ENCODE assay signal across 16 mouse cellular contexts in genomic region chr13:63262168-63262957, GRCm38 (mm10).
DNase-seq lines count a peak whose midpoint lies in the region; ATAC-seq and TF ChIP-seq lines count a peak whose summit lies in the region.
"Had no signal": no experiment of that assay in that cellular context is flagged by ENCODE, and none has a peak within 500 bp of the region (broad histone marks: within the 10 kb centered on the region; RNA-seq: fewer than 3 reads in every experiment).

No protein-coding gene starts in this region.

- no peaks in the 10 kb centered on the region for H3K27me3 ChIP-seq in heart, postnatal 0 days (ENCODE audit: control insufficient read depth, insufficient read depth, low read length)
- H3K27me3 ChIP-seq in midbrain, embryonic 10.5 days (ENCODE audit: low read depth, poor library complexity, severe bottlenecking) = no peaks in the 10 kb centered on the region
- no peaks in the 10 kb centered on the region for H3K27me3 ChIP-seq in midbrain, postnatal 0 days (ENCODE audit: insufficient read depth, low read length)
- H3K27me3 ChIP-seq: hindbrain, embryonic 15.5 days; midbrain, embryonic 13.5 days had no signal

- intact Hi-C loops in gastrocnemius, adult 2 months (cut with DNase I) = no loop called here
- intact Hi-C loops in heart, postnatal 36 days (cut with DNase I) = no loop called here

- no peak for TF ChIP-seq EP300 in heart, postnatal 0 days (IDR thresholded peaks at IDR 0.05; ENCODE audit: low read depth)

- 77% methylated on average over 1 of the region's 1 CpGs for WGBS in heart, postnatal 0 days
- 92% methylated on average over 1 of the region's 1 CpGs for WGBS in midbrain, embryonic 10.5 days
- 96% methylated on average over 1 of the region's 1 CpGs for WGBS in midbrain, postnatal 0 days

- no peak overlapping the region for H3K9ac ChIP-seq in heart, postnatal 0 days (replicated peaks; ENCODE audit: low read depth, low read length)
- no peak overlapping the region for H3K9ac ChIP-seq in midbrain, postnatal 0 days (replicated peaks; ENCODE audit: low read length, poor library complexity, severe bottlenecking)
- H3K9ac ChIP-seq: hindbrain, embryonic 15.5 days; liver, embryonic 14.5 days; midbrain, embryonic 13.5 days had no signal

- no peaks in the 10 kb centered on the region for H3K9me3 ChIP-seq in heart, postnatal 0 days (replicated peaks; ENCODE audit: control insufficient read depth, low read length)
- no peaks in the 10 kb centered on the region for H3K9me3 ChIP-seq in midbrain, embryonic 10.5 days (replicated peaks)
- H3K9me3 ChIP-seq in midbrain, postnatal 0 days (ENCODE audit: low read length) = no peaks in the 10 kb centered on the region
- H3K9me3 ChIP-seq: hindbrain, embryonic 15.5 days; midbrain, embryonic 13.5 days had no signal

- TF ChIP-seq CTCF in gastrocnemius, adult 2 months (IDR thresholded peaks at IDR 0.05) = no peak
- TF ChIP-seq CTCF in heart, postnatal 0 days (IDR thresholded peaks at IDR 0.05; ENCODE audit: low read depth) = no peak
- no peak for TF ChIP-seq CTCF in midbrain, postnatal 0 days (IDR thresholded peaks at IDR 0.05)

- ATAC-seq in heart, postnatal 0 days (ENCODE audit: insufficient read depth, low read depth) = no peak; the same call in 1 of the 2 replicates
- no peak for ATAC-seq in midbrain, postnatal 0 days (ENCODE audit: low FRiP score)
- ATAC-seq in monocyte, adult 5-6 weeks (replicated peaks; ENCODE audit: insufficient number of reproducible peaks, low FRiP score, low TSS enrichment, poor library complexity, severe bottlenecking) = no peak
- ATAC-seq: forebrain, embryonic 14.5 days; intestine, postnatal 0 days; midbrain, embryonic 13.5 days had no signal

- peaks cover 17% of the 10 kb centered on the region for H3K36me3 ChIP-seq in heart, postnatal 0 days (replicated peaks; ENCODE audit: control insufficient read depth, insufficient read depth, low read length)
- H3K36me3 ChIP-seq in midbrain, embryonic 10.5 days = peaks cover 7% of the 10 kb centered on the region; the same call in 1 of the 2 replicates
- no peaks in the 10 kb centered on the region for H3K36me3 ChIP-seq in midbrain, postnatal 0 days (ENCODE audit: insufficient read depth, low read length)
- H3K36me3 ChIP-seq: hindbrain, embryonic 15.5 days had no signal

- peaks cover 54% of the 10 kb centered on the region for H3K4me1 ChIP-seq in heart, postnatal 0 days (ENCODE audit: control insufficient read depth, insufficient read depth)
- peaks cover 46% of the 10 kb centered on the region for H3K4me1 ChIP-seq in midbrain, embryonic 10.5 days
- H3K4me1 ChIP-seq in midbrain, postnatal 0 days (ENCODE audit: insufficient read depth, low read length) = peaks cover 9% of the 10 kb centered on the region

- peak overlapping the region; percentile 94 for H3K27ac ChIP-seq in gastrocnemius, adult 2 months
- H3K27ac ChIP-seq in heart, postnatal 0 days (ENCODE audit: low read depth) = peak overlapping the region; percentile 89
- 0 out of 2 replicates have a peak overlapping the region, but pooled peaks have one; percentile 80 for H3K27ac ChIP-seq in midbrain, embryonic 10.5 days (replicated peaks)
- no peak overlapping the region for H3K27ac ChIP-seq in midbrain, postnatal 0 days (ENCODE audit: low read depth, low read length)
- H3K27ac ChIP-seq: hindbrain, embryonic 15.5 days; liver, embryonic 14.5 days; midbrain, embryonic 13.5 days had no signal

- no peak overlapping the region for H3K4me2 ChIP-seq in heart, postnatal 0 days (ENCODE audit: low read depth, low read length)
- H3K4me2 ChIP-seq in midbrain, postnatal 0 days (ENCODE audit: low read depth, low read length, poor library complexity, severe bottlenecking) = no peak overlapping the region
- H3K4me2 ChIP-seq: hindbrain, embryonic 15.5 days; midbrain, embryonic 13.5 days had no signal

- no peak for DNase-seq in gastrocnemius, adult 2 months
- DNase-seq in gastrocnemius, adult 18-20 months (ENCODE audit: low spot score) = no peak
- no peak for DNase-seq in heart, postnatal 0 days (ENCODE audit: low spot score)
- DNase-seq in heart, postnatal 36 days = no peak
- DNase-seq in midbrain, embryonic 10.5 days (ENCODE audit: low spot score) = no peak
- no peak for DNase-seq in midbrain, postnatal 0 days (ENCODE audit: low spot score)
- DNase-seq in neural tube, embryonic 10.5 days (ENCODE audit: extremely low spot score, low spot score) = no peak
- DNase-seq: adrenal gland, adult 2 months; cerebellum, adult 11-12 months; right cerebral cortex, adult 18-20 months had no signal

- peak overlapping the region; percentile 46; the same call in 1 of the 2 replicates for H3K4me3 ChIP-seq in gastrocnemius, adult 2 months
- H3K4me3 ChIP-seq in heart, postnatal 0 days (ENCODE audit: low read depth, low read length) = no peak overlapping the region
- no peak overlapping the region for H3K4me3 ChIP-seq in midbrain, embryonic 10.5 days
- no peak overlapping the region for H3K4me3 ChIP-seq in midbrain, postnatal 0 days (ENCODE audit: low read depth, low read length)
- H3K4me3 ChIP-seq: hindbrain, embryonic 15.5 days; midbrain, embryonic 13.5 days had no signal
